Mouse (Mus musculus) forebrain, embryonic 11.5 days (tissue): ENCODE data around the gene Tspo2. TPM values are rescaled to one million over a fixed set of nuclear protein-coding genes. Genes with fewer than 3 reads are reported as not detected.
A peak's percentile ranks its signal among the peaks of the same experiment; 100 is the strongest.

Source experiments
- ATAC-seq: fragments of 200-750 bp; cut with Nextera tagmentation; replicated peaks from 2 replicates; pipeline ENCODE4 v1.8.0; 2017; ENCODE audit warnings: moderate TSS enrichment; ENCODE audit not compliant: low FRiP score
- DNase-seq: peaks from one replicate; pipeline ENCODE4 v3.0.0-alpha.2; 2017; ENCODE audit warnings: low spot score
- H3K27ac ChIP-seq: fragments of 300-500 bp; sonication (generic); 2 replicates; pipeline ENCODE4 v1.5.1; 2014; ENCODE audit warnings: low read depth, low read length
- H3K27me3 ChIP-seq: fragments of 300-500 bp; sonication (generic); 2 replicates; pipeline ENCODE4 v1.6.1; 2014; ENCODE audit warnings: mild to moderate bottlenecking, low read length, mixed read lengths; ENCODE audit not compliant: control insufficient read depth, insufficient read depth
- H3K36me3 ChIP-seq: fragments of 300-500 bp; sonication (generic); 2 replicates; pipeline ENCODE4 v1.6.1; 2014; ENCODE audit warnings: mild to moderate bottlenecking, low read length, moderate library complexity, mixed read lengths; ENCODE audit not compliant: control insufficient read depth, insufficient read depth
- H3K4me1 ChIP-seq: fragments of 300-500 bp; sonication (generic); replicated peaks from 2 replicates; pipeline ENCODE4 v1.6.1; 2014; ENCODE audit warnings: low read length, mixed read lengths; ENCODE audit not compliant: control insufficient read depth, insufficient read depth
- H3K4me2 ChIP-seq: fragments of 300-500 bp; sonication (generic); 2 replicates; pipeline ENCODE4 v1.6.1; 2014; ENCODE audit warnings: low read depth, mild to moderate bottlenecking, low read length, moderate library complexity, mixed read lengths; ENCODE audit not compliant: severe bottlenecking
- H3K4me3 ChIP-seq: fragments of 300-500 bp; sonication (generic); 2 replicates; pipeline ENCODE4 v1.5.1; 2014; ENCODE audit warnings: low read depth, low read length
- H3K9ac ChIP-seq: fragments of 300-500 bp; sonication (generic); 2 replicates; pipeline ENCODE4 v1.6.1; 2014; ENCODE audit warnings: low read length
- H3K9me3 ChIP-seq: fragments of 300-500 bp; sonication (generic); 2 replicates; pipeline ENCODE4 v1.6.1; 2016; ENCODE audit warnings: low read length, mixed read lengths; ENCODE audit not compliant: control insufficient read depth
- WGBS: fragments of 180-500 bp; shearing (Covaris S2); extraction: QIAGEN DNeasy Blood & Tissue Kit; methylation state at CpG from one replicate; pipeline ENCODE4 v1.1.7; 2014; 5-methylcytosine and 5-hydroxymethylcytosine counted together
- polyA plus RNA-seq: library from polyadenylated mRNA; unstranded; fragments of >200 nt; fragmentation: Nextera tagmentation; extraction: Ambion mirVana; gene quantifications from 2 replicates; pipeline ENCODE4 v1.2.1, GENCODE M21; 2014

The Tspo2 gene
- polyA plus RNA-seq, 1 experiment from 2014 or later = 0.63 TPM

GRCm38 (mm10) chr17:48407910-48408525, 43.3 kb downstream of the Tspo2 start:
- Histone ChIP-seq H3K9ac (peak overlapping the region; percentile 100), H3K4me1 (peaks cover 5% of the 10 kb centered on the region; the same call in 1 of the 2 replicates), H3K27ac (peak overlapping the region; percentile 100), H3K36me3 (no peaks in the 10 kb centered on the region), H3K9me3 (no peaks in the 10 kb centered on the region), H3K4me2 (peak overlapping the region; percentile 77), H3K27me3 (no peaks in the 10 kb centered on the region), H3K4me3 (peak overlapping the region; percentile 84)
- 15% methylated on average over 8 of the region's 8 CpGs for WGBS
- DNase-seq (no peak), ATAC-seq (no peak)

DNA sequence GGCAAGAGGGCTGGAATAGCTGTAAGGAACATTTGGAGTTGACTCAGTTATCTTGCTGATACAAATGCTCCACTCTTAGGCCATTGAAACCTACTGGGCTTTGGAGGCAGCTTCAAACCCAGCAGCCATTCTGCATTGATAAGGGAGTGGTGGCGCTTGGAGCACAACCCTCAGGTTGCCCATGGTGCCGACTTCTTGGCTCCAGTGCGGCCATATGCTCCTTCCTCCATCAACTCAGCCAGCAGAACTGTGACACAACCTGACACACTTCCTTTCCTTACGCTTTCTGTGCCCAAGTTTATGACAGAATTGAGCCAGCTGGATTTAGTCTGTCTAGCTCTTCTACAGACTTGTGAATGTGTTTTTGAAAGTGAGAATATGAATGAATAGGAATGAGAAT, 44.2 kb downstream of the Tspo2 start:
- Histone ChIP-seq H3K27ac (no peak overlapping the region), H3K9ac (peak overlapping the region; percentile 100; the same call in 1 of the 2 replicates), H3K4me2 (peak overlapping the region; percentile 77; the same call in 1 of the 2 replicates), H3K36me3 (no peaks in the 10 kb centered on the region), H3K9me3 (no peaks in the 10 kb centered on the region), H3K4me1 (peaks cover 5% of the 10 kb centered on the region; the same call in 1 of the 2 replicates), H3K4me3 (no peak overlapping the region), H3K27me3 (no peaks in the 10 kb centered on the region)
- ATAC-seq (no peak), DNase-seq (no peak)
- 94% methylated on average over 4 of the region's 4 CpGs for WGBS

- 76% methylated on average over 1 of the region's 1 CpGs for WGBS
These were observed 46.6 kb downstream of the Tspo2 start for GRCm38 (mm10) chr17:48404706-48405105.

GRCm38 (mm10) chr17:48403848-48404247, 47.5 kb downstream of the Tspo2 start:
- whole genome bisulfite sequencing = 96% methylated on average over 2 of the region's 2 CpGs
- no peak for ATAC-seq

More at GRCm38 (mm10) chr17:48404706-48405105, 46.6 kb downstream of the Tspo2 start:
- H3K27me3 ChIP-seq = no peaks in the 10 kb centered on the region
- ATAC-seq (no peak), DNase-seq (no peak)
- H3K4me1 ChIP-seq = peaks cover 5% of the 10 kb centered on the region; the same call in 1 of the 2 replicates
- H3K9ac ChIP-seq = no peak overlapping the region
- H3K4me3 ChIP-seq = no peak overlapping the region
- H3K27ac ChIP-seq = no peak overlapping the region
- no peaks in the 10 kb centered on the region for H3K36me3 ChIP-seq
- no peak overlapping the region for H3K4me2 ChIP-seq
- no peaks in the 10 kb centered on the region for H3K9me3 ChIP-seq

DNA sequence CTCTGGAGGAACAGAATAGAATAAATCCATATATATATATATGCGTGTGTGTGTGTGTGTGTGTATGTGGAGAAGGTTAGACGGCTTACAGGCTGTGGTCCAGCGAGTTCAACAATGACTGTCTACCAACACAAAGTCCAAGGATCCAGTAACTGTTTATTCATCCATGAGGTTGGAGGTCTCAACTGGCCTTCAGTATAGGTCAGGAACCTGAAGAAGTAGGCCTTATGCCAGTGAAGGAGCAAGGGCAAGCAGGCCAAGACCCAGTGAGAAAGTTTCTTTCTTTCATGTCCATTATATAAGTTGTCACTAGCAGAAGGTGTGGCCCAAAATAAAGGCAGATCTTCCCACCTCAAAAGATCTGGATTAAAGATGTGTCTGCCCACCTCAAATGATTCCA, 48.6 kb downstream of the Tspo2 start:
- Histone ChIP-seq H3K36me3 (no peaks in the 10 kb centered on the region; the same call in 1 of the 2 replicates), H3K4me3 (no peak overlapping the region), H3K9ac (no peak overlapping the region), H3K27ac (no peak overlapping the region), H3K4me1 (peaks cover 2% of the 10 kb centered on the region; the same call in 1 of the 2 replicates), H3K4me2 (no peak overlapping the region), H3K9me3 (no peaks in the 10 kb centered on the region), H3K27me3 (no peaks in the 10 kb centered on the region)
- DNase-seq = no peak
- WGBS = 96% methylated on average over 3 of the region's 3 CpGs
- ATAC-seq = no peak

More at GRCm38 (mm10) chr17:48403848-48404247, 47.5 kb downstream of the Tspo2 start:
- no peak overlapping the region for H3K9ac ChIP-seq
- no peaks in the 10 kb centered on the region for H3K27me3 ChIP-seq
- no peaks in the 10 kb centered on the region for H3K9me3 ChIP-seq
- no peak overlapping the region for H3K27ac ChIP-seq
- no peak overlapping the region for H3K4me2 ChIP-seq
- H3K36me3 ChIP-seq = no peaks in the 10 kb centered on the region; the same call in 1 of the 2 replicates
- no peak overlapping the region for H3K4me3 ChIP-seq
- DNase-seq = no peak
- peaks cover 5% of the 10 kb centered on the region; the same call in 1 of the 2 replicates for H3K4me1 ChIP-seq

DNA sequence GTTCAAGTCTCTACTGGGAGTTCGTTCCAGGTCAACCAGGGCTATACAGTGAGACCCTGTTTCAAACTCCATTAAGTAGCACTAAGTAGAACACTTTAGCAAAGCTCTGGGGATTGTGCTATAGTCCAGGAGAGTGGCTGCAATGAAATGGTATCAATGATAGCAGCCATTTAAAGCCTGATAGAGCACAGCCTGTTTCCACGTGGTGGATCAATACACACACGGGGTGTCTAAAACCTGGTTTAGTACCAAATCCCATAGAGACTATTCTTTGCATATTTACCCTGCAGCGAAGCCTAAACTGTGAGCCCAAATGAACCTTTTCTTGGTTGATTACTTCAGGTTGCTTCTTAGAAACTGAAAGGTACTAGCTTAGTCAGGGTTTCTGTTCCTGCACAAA, 49.6 kb downstream of the Tspo2 start:
- no peak for DNase-seq
- no peak overlapping the region for H3K27ac ChIP-seq
- no peak overlapping the region for H3K9ac ChIP-seq
- no peak overlapping the region for H3K4me3 ChIP-seq
- H3K9me3 ChIP-seq = no peaks in the 10 kb centered on the region
- no peak for ATAC-seq
- no peaks in the 10 kb centered on the region; the same call in 1 of the 2 replicates for H3K36me3 ChIP-seq
- WGBS = 86% methylated on average over 4 of the region's 4 CpGs
- H3K4me2 ChIP-seq = no peak overlapping the region
- no peaks in the 10 kb centered on the region for H3K4me1 ChIP-seq
- no peaks in the 10 kb centered on the region for H3K27me3 ChIP-seq

Other genes with a start within 250 kb of the Tspo2 start
- 0.12 TPM in 1 of 2 replicates, not detected in the other for gene Trem1, start 218.8 kb downstream of the Tspo2 start, polyA plus RNA-seq
- not detected in 2 replicates for gene Trem3, start 203.7 kb downstream of the Tspo2 start, polyA plus RNA-seq
- not detected in 2 replicates for gene Treml4, start 187.2 kb downstream of the Tspo2 start, polyA plus RNA-seq
- gene Treml2, start 152.0 kb downstream of the Tspo2 start, polyA plus RNA-seq = 0.20 and 0.51 TPM in 2 replicates
- 0.25 TPM in 1 of 2 replicates, not detected in the other for gene B430306N03Rik, start 135.4 kb downstream of the Tspo2 start, polyA plus RNA-seq
- gene Trem2, start 105.1 kb downstream of the Tspo2 start, polyA plus RNA-seq = 1.0 and 1.2 TPM in 2 replicates
- gene Treml1, start 91.6 kb downstream of the Tspo2 start, polyA plus RNA-seq = 2.6 TPM in 2 replicates
- 24.5 and 25.6 TPM in 2 replicates for gene Nfya, start 41.6 kb downstream of the Tspo2 start, polyA plus RNA-seq
- gene Oard1, start 41.5 kb downstream of the Tspo2 start, polyA plus RNA-seq = 91.6 and 91.8 TPM in 2 replicates
- 0.51 and 0.56 TPM in 2 replicates for gene Apobec2, start 18.6 kb downstream of the Tspo2 start, polyA plus RNA-seq
- 0.17 and 0.25 TPM in 2 replicates for gene Unc5cl, start 3.4 kb upstream of the Tspo2 start, polyA plus RNA-seq